Mouse (Mus musculus) bone marrow, adult 2 months (tissue): ENCODE data around the gene Papola.

ENCODE experiments used
- CTCF ChIP-seq: fragments of 200-500 bp; IDR thresholded peaks from 2 replicates; pipeline ENCODE4 v1.5.1; 2011; ENCODE audit warnings: low read length, control low read depth; ENCODE audit not compliant: control insufficient read depth, insufficient read depth
- POLR2A ChIP-seq: fragments of 200-500 bp; IDR thresholded peaks from 2 replicates; pipeline ENCODE4 v1.6.1; 2011; ENCODE audit warnings: low read depth, mild to moderate bottlenecking, control low read depth, low read length, borderline replicate concordance; ENCODE audit not compliant: control insufficient read depth

DNA sequence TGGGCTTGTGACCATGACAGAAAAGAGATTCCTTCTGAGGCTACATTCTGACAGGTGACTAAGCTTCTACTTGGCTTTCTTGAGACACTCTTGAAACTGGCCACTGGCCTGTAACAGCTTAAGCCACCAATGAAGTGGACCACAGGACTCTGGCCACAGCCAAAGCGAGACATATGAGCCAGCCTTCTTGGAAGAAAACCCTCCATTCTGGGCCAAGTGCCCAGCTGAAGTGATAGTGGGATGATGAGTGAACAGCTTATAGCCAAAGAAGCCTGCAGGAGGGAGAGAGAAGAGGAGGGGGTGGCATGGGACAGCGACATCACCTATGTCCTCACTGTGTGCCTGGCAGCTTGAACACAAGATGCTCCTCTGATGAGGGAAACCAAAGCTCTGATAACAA lies 83.2 kb downstream of the Papola start:
- TF ChIP-seq CTCF (no peak), POLR2A (no peak)
